Mouse (Mus musculus): ENCODE data around the gene Tmem265. TPM values are rescaled to one million over a fixed set of nuclear protein-coding genes. Genes with fewer than 3 reads are reported as not detected.

Gene Tmem265
- total and polyA plus RNA-seq, 2 experiments from 2014 or later, result 2.7 to 8.7 TPM

DNA sequence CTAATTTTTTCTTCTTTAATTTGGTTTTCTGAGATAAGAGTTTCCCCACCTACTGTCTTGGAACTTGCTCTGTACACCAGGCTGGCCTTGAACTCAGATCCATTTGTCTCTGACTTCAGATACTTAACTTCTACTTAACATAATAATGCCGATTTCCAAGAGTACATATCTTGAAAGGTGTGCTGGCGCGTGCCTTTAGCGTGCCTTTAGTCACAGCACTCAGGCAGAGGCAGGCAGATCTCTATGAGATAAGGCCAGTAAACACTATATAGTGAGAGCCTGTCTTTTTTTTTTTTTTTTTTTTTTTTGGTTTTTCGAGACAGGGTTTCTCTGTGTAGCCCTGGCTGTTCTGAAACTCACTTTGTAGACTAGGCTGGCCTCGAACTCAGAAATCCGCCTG, 44.8 kb upstream of the Tmem265 start:
- peaks cover 3% of the 10 kb centered on the region; the same call in 1 of the 2 replicates for H3K4me1 ChIP-seq (ENCODE audit: insufficient read depth, low read length)
- H3K27ac ChIP-seq (ENCODE audit: low read depth, low read length), result no peak overlapping the region
- H3K27me3 ChIP-seq (ENCODE audit: insufficient read depth, low read length), result no peaks in the 10 kb centered on the region
- 95% methylated on average over 6 of the region's 7 CpGs for WGBS
- H3K9ac ChIP-seq (replicated peaks; ENCODE audit: low read length, poor library complexity, severe bottlenecking), result no peak overlapping the region
- TF ChIP-seq CTCF (IDR thresholded peaks at IDR 0.05), result no peak
- DNase-seq (ENCODE audit: low spot score) (no peak), ATAC-seq (ENCODE audit: low FRiP score) (no peak)
- H3K4me2 ChIP-seq (ENCODE audit: low read depth, low read length, poor library complexity, severe bottlenecking), result no peak overlapping the region
- H3K9me3 ChIP-seq (ENCODE audit: low read length), result no peaks in the 10 kb centered on the region
- no peak overlapping the region for H3K4me3 ChIP-seq (ENCODE audit: low read depth, low read length)
- H3K36me3 ChIP-seq (ENCODE audit: insufficient read depth, low read length), result peaks cover 38% of the 10 kb centered on the region

GRCm38 (mm10) chr7:127519284-127519683, 41.9 kb upstream of the Tmem265 start, which contains the start of gene Gm42715:
Gene Gm42715, plus strand, starts transcription at chr7:127519584.
- no peaks in the 10 kb centered on the region for H3K4me1 ChIP-seq (ENCODE audit: insufficient read depth, low read length)
- H3K27me3 ChIP-seq (ENCODE audit: insufficient read depth, low read length), result no peaks in the 10 kb centered on the region
- no peak within 1 kb of the TSS for H3K9ac ChIP-seq (replicated peaks; ENCODE audit: low read length, poor library complexity, severe bottlenecking)
- peaks cover 63% of the 10 kb centered on the region for H3K36me3 ChIP-seq (ENCODE audit: insufficient read depth, low read length)
- no peak for DNase-seq (ENCODE audit: low spot score)
- no peak within 1 kb of the TSS for H3K4me2 ChIP-seq (ENCODE audit: low read depth, low read length, poor library complexity, severe bottlenecking)
- H3K9me3 ChIP-seq (ENCODE audit: low read length), result no peaks in the 10 kb centered on the region
- no peak for TF ChIP-seq CTCF (IDR thresholded peaks at IDR 0.05)
- WGBS, result 91% methylated on average over 3 of the region's 3 CpGs
- ATAC-seq (ENCODE audit: low FRiP score), result no peak
- H3K27ac ChIP-seq (ENCODE audit: low read depth, low read length), result no peak within 1 kb of the TSS
- no peak within 1 kb of the TSS for H3K4me3 ChIP-seq (ENCODE audit: low read depth, low read length)

DNA sequence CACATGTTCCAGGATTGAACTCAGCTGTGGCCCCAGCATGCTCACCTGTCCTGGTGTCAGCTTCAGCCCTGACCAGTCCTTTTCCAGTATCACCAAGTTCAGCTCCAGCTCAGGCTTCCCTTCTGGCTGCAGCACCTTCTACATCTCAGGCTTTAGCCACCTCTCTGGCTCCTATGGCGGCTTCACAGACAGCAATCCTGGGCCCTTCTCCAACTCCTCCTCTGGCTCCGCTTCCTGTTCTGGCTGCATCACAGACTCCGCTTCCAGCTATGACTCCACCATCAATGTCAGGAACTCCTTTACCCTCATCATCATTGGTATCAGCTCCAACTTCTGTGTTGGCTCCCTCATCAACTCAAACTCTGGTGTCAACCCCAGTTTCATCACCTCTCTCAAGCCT, 19.5 kb upstream of the Tmem265 start:
- H3K4me1 ChIP-seq (ENCODE audit: insufficient read depth, low read length), result no peaks in the 10 kb centered on the region
- no peak overlapping the region for H3K4me3 ChIP-seq (ENCODE audit: low read depth, low read length)
- 98% methylated on average over 3 of the region's 3 CpGs for WGBS
- H3K27ac ChIP-seq (ENCODE audit: low read depth, low read length), result no peak overlapping the region
- H3K4me2 ChIP-seq (ENCODE audit: low read depth, low read length, poor library complexity, severe bottlenecking), result no peak overlapping the region
- no peaks in the 10 kb centered on the region for H3K27me3 ChIP-seq (ENCODE audit: insufficient read depth, low read length)
- ATAC-seq (ENCODE audit: low FRiP score) (no peak), DNase-seq (ENCODE audit: low spot score) (no peak)
- no peaks in the 10 kb centered on the region for H3K9me3 ChIP-seq (ENCODE audit: low read length)
- H3K9ac ChIP-seq (replicated peaks; ENCODE audit: low read length, poor library complexity, severe bottlenecking), result no peak overlapping the region
- H3K36me3 ChIP-seq (ENCODE audit: insufficient read depth, low read length), result peaks cover 68% of the 10 kb centered on the region
- no peak for TF ChIP-seq CTCF (IDR thresholded peaks at IDR 0.05)

DNA sequence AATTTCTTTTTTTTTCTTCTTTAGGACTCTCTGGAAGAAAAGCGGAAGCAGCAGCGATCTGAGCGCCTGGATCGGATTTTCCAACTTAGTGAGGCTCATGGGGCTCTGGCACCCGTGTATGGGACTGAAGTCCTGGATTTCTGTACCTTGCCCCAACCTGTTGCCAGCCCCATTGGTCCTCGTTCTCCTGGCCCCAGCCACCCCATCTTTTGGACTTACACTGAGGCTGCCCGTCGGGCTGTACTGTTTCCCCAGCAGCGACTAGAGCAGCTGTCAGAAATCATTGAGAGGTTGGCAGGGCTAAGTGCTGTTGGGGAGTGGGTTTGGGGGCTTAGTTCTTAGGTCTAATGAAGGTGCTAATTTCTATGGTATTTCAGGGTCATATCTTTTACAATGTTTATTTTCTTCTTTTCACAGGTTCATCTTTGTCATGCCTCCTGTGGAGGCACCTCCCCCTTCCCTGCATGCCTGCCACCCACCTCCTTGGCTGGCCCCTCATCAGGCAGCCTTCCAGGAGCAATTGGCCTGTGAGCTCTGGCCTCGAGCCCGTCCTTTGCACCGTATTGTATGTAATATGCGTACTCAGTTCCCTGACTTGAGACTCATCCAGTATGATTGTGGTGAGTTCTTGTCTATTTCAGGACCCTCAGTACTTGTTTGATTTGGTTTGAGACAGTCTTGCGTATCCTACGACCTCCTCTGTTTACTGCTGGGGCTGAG, 11.9 kb upstream of the Tmem265 start:
- ATAC-seq (ENCODE audit: low FRiP score), result no peak
- TF ChIP-seq CTCF (IDR thresholded peaks at IDR 0.05), result no peak
- H3K27ac ChIP-seq (ENCODE audit: low read depth, low read length), result no peak overlapping the region
- H3K9me3 ChIP-seq (ENCODE audit: low read length), result no peaks in the 10 kb centered on the region
- WGBS, result 84% methylated on average over 15 of the region's 15 CpGs
- H3K9ac ChIP-seq (replicated peaks; ENCODE audit: low read length, poor library complexity, severe bottlenecking), result no peak overlapping the region
- H3K36me3 ChIP-seq (ENCODE audit: insufficient read depth, low read length), result peaks cover 41% of the 10 kb centered on the region
- no peaks in the 10 kb centered on the region for H3K4me1 ChIP-seq (ENCODE audit: insufficient read depth, low read length)
- H3K4me3 ChIP-seq (ENCODE audit: low read depth, low read length), result no peak overlapping the region
- H3K4me2 ChIP-seq (ENCODE audit: low read depth, low read length, poor library complexity, severe bottlenecking), result no peak overlapping the region
- DNase-seq (ENCODE audit: low spot score), result peak; percentile 42
- no peaks in the 10 kb centered on the region for H3K27me3 ChIP-seq (ENCODE audit: insufficient read depth, low read length)

GRCm38 (mm10) chr7:127551558-127551957, 9.6 kb upstream of the Tmem265 start:
- H3K27me3 ChIP-seq (ENCODE audit: insufficient read depth, low read length), result no peaks in the 10 kb centered on the region
- no peaks in the 10 kb centered on the region for H3K4me1 ChIP-seq (ENCODE audit: insufficient read depth, low read length)
- H3K9ac ChIP-seq (replicated peaks; ENCODE audit: low read length, poor library complexity, severe bottlenecking), result no peak overlapping the region
- TF ChIP-seq CTCF (IDR thresholded peaks at IDR 0.05), result no peak
- WGBS, result 97% methylated on average over 8 of the region's 8 CpGs
- no peak overlapping the region for H3K27ac ChIP-seq (ENCODE audit: low read depth, low read length)
- ATAC-seq (ENCODE audit: low FRiP score) (no peak), DNase-seq (ENCODE audit: low spot score) (no peak)
- H3K4me2 ChIP-seq (ENCODE audit: low read depth, low read length, poor library complexity, severe bottlenecking), result no peak overlapping the region
- peaks cover 42% of the 10 kb centered on the region for H3K36me3 ChIP-seq (ENCODE audit: insufficient read depth, low read length)
- H3K9me3 ChIP-seq (ENCODE audit: low read length), result no peaks in the 10 kb centered on the region
- H3K4me3 ChIP-seq (ENCODE audit: low read depth, low read length), result no peak overlapping the region

GRCm38 (mm10) chr7:127560580-127560979, 610 bp upstream of the Tmem265 start:
- Histone ChIP-seq H3K27me3 (ENCODE audit: insufficient read depth, low read length) (no peaks in the 10 kb centered on the region), H3K9me3 (ENCODE audit: low read length) (no peaks in the 10 kb centered on the region), H3K36me3 (ENCODE audit: insufficient read depth, low read length) (peaks cover 57% of the 10 kb centered on the region), H3K27ac (ENCODE audit: low read depth, low read length) (no peak overlapping the region), H3K4me3 (ENCODE audit: low read depth, low read length) (no peak overlapping the region), H3K9ac (replicated peaks; ENCODE audit: low read length, poor library complexity, severe bottlenecking) (no peak overlapping the region), H3K4me2 (ENCODE audit: low read depth, low read length, poor library complexity, severe bottlenecking) (no peak overlapping the region), H3K4me1 (ENCODE audit: insufficient read depth, low read length) (no peaks in the 10 kb centered on the region)
- DNase-seq (ENCODE audit: low spot score), result no peak
- no peak for TF ChIP-seq CTCF (IDR thresholded peaks at IDR 0.05)
- 93% methylated on average over 11 of the region's 11 CpGs for WGBS
- ATAC-seq (ENCODE audit: low FRiP score), result no peak
